Mouse (Mus musculus): Measurements from ENCODE around the gene H2-Ob. TPM values are rescaled to one million over a fixed set of nuclear protein-coding genes. Genes with fewer than 3 reads are reported as not detected.

H2-Ob gene
- polyA plus RNA-seq, 1 experiment = 0.78 TPM

Other genes with a start within 250 kb of the H2-Ob start
- 75.5 and 94.5 TPM in 2 replicates for gene H2-K1, start 238.6 kb upstream of the H2-Ob start, polyA plus RNA-seq (2012; rRNA removed)
- gene Ring1, start 214.2 kb upstream of the H2-Ob start, polyA plus RNA-seq (2012; rRNA removed) = 80.9 and 89.6 TPM in 2 replicates
- 84.6 and 87.2 TPM in 2 replicates for gene H2-Ke6, start 210.8 kb upstream of the H2-Ob start, polyA plus RNA-seq (2012; rRNA removed)
- gene Slc39a7, start 207.2 kb upstream of the H2-Ob start, polyA plus RNA-seq (2012; rRNA removed) = 101 and 102 TPM in 2 replicates
- 69.5 and 79.4 TPM in 2 replicates for gene Rxrb, start 207.1 kb upstream of the H2-Ob start, polyA plus RNA-seq (2012; rRNA removed)
- 10.0 and 10.7 TPM in 2 replicates for gene Col11a2, start 199.5 kb upstream of the H2-Ob start, polyA plus RNA-seq (2012; rRNA removed)
- gene H2-Oa, start 146.6 kb upstream of the H2-Ob start, polyA plus RNA-seq (2012; rRNA removed) = 1.1 and 1.2 TPM in 2 replicates
- gene H2-DMa, start 119.4 kb upstream of the H2-Ob start, polyA plus RNA-seq (2012; rRNA removed) = 26.3 and 26.8 TPM in 2 replicates
- 167 and 194 TPM in 2 replicates for gene Brd2, start 116.3 kb upstream of the H2-Ob start, polyA plus RNA-seq (2012; rRNA removed)
- gene H2-DMb2, start 95.6 kb upstream of the H2-Ob start, polyA plus RNA-seq (2012; rRNA removed) = 0.99 and 1.1 TPM in 2 replicates
- 3.1 and 3.5 TPM in 2 replicates for gene H2-DMb1, start 85.8 kb upstream of the H2-Ob start, polyA plus RNA-seq (2012; rRNA removed)
- 4.0 and 4.1 TPM in 2 replicates for gene Tap1, start 51.4 kb upstream of the H2-Ob start, polyA plus RNA-seq (2012; rRNA removed)
- gene Psmb9, start 51.1 kb upstream of the H2-Ob start, polyA plus RNA-seq (2012; rRNA removed) = 4.5 and 4.7 TPM in 2 replicates
- gene Psmb8, start 41.2 kb upstream of the H2-Ob start, polyA plus RNA-seq (2012; rRNA removed) = 10.1 and 12.1 TPM in 2 replicates
- gene Tap2, start 35.4 kb upstream of the H2-Ob start, polyA plus RNA-seq (2012; rRNA removed) = 9.1 and 10.1 TPM in 2 replicates
- 4.7 and 5.2 TPM in 2 replicates for gene H2-Ab1, start 18.8 kb downstream of the H2-Ob start, polyA plus RNA-seq (2012; rRNA removed)
- gene H2-Aa, start 48.9 kb downstream of the H2-Ob start, polyA plus RNA-seq (2012; rRNA removed) = 3.4 and 3.8 TPM in 2 replicates
- 3.2 and 5.1 TPM in 2 replicates for gene H2-Eb1, start 67.0 kb downstream of the H2-Ob start, polyA plus RNA-seq (2012; rRNA removed)
- gene H2-Eb2, start 86.8 kb downstream of the H2-Ob start, polyA plus RNA-seq (2012; rRNA removed) = not detected in 2 replicates
- gene Btnl2, start 115.9 kb downstream of the H2-Ob start, polyA plus RNA-seq (2012; rRNA removed) = 0.06 TPM in 1 of 2 replicates, not detected in the other
- gene Btnl1, start 138.2 kb downstream of the H2-Ob start, polyA plus RNA-seq (2012; rRNA removed) = not detected in 2 replicates
- gene BC051142, start 159.9 kb downstream of the H2-Ob start, polyA plus RNA-seq (2012; rRNA removed) = 10.7 and 11.1 TPM in 2 replicates
- not detected in 2 replicates for gene Btnl4, start 238.4 kb downstream of the H2-Ob start, polyA plus RNA-seq (2012; rRNA removed)